Mouse (Mus musculus) C2C12 (cell line): ENCODE measurements around the gene Fyn.

Source experiments
- CTCF ChIP-seq: IDR thresholded peaks from one replicate; pipeline ENCODE4 v1.5.1; 2011; ENCODE audit not compliant: control insufficient read depth, insufficient read depth, insufficient read length
- MAX ChIP-seq: IDR thresholded peaks from one replicate; pipeline ENCODE4 v1.6.1; 2011; ENCODE audit warnings: mild to moderate bottlenecking, control low read depth
- USF1 ChIP-seq: IDR thresholded peaks from one replicate; pipeline ENCODE4 v1.6.1; 2011; ENCODE audit warnings: low read depth, mild to moderate bottlenecking, control low read depth, moderate library complexity

DNA sequence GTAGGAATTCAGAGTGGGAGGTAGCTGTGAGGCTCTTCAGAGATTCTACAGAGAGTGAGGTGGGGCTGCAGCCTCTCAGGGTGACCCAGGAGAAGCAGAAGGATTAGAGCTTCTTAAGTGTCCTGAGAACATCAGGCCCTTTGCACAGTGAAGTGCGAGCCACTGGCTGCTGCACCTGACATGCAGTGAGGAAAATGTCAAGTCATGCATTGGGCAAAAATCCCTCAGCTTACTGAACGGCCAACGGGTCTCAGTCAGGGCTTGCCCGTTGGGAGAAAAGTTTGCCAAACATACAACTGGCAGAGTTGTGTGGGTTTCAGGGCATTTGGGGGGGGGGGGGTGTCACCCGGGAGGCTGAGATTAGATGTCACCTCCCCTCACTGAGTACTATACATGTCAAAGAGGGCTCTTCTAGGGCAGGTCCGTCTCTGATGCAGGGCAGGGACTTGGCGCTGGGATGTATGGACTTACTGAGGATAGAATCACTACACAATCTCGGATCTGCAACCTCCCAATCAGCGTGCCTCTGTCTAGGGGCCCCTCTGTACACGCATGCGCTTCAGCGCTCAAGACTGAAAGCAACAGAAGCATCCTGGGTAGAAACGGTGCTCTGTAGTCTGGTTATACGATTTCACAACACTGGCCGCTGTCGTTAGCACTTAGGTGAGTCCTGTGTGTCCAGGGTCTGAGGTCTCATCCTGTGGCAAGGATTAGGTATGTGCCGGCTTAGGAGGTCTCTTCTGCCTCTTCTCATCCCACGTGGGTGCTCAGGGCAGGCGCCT, 221.3 kb downstream of the Fyn start:
- TF ChIP-seq CTCF (no peak), USF1 (no peak), MAX (no peak)
